Mouse (Mus musculus): Measurements from ENCODE around the gene Rftn1. TPM values are rescaled to one million over a fixed set of nuclear protein-coding genes. Genes with fewer than 3 reads are reported as not detected.

Gene Rftn1
- polyA plus RNA-seq, 1 experiment = 67.4 TPM

DNA sequence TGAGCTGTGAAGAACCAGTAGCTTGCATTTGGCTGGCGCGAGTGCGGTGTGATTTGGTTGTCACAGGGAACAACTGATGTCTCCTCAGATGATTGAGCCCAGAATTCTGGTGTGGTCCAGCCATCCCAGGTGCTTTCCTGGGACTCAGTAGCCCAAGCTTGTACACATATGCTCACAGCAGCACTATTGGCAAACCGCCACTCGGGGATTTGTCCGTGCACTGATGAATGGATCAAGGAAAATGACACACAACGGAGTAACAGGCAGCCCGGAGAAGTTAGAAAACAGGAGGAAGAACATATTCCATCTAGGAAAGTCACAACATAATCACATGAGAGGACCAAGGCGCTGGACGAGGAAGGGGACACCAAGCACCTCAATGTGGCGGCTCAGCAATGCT, 42.3 kb upstream of the Rftn1 start:
- no peak overlapping the region for H3K4me3 ChIP-seq (ENCODE audit: extremely low read depth, insufficient read depth, insufficient read length)
- DNase-seq (ENCODE audit: low read depth in 1 of 2, low spot score in 2 of 2) = no peak
- H3K4me1 ChIP-seq (ENCODE audit: control insufficient read depth, insufficient read depth, insufficient read length) = no peaks in the 10 kb centered on the region
- no peak overlapping the region for H3K27ac ChIP-seq (ENCODE audit: insufficient read depth, low read length)
- H3K36me3 ChIP-seq (ENCODE audit: control insufficient read depth, insufficient read depth, low read length) = no peaks in the 10 kb centered on the region
- TF ChIP-seq POLR2A (IDR thresholded peaks at IDR 0.05; ENCODE audit: low read depth, low read length) = no peak
- no peak for TF ChIP-seq CTCF (IDR thresholded peaks at IDR 0.05; ENCODE audit: extremely low read depth, insufficient read depth, insufficient read length, insufficient replicate concordance)
- H3K27me3 ChIP-seq (ENCODE audit: control insufficient read depth, insufficient read depth, low read length) = no peaks in the 10 kb centered on the region
- 91% methylated on average over 11 of the region's 11 CpGs for WGBS

DNA sequence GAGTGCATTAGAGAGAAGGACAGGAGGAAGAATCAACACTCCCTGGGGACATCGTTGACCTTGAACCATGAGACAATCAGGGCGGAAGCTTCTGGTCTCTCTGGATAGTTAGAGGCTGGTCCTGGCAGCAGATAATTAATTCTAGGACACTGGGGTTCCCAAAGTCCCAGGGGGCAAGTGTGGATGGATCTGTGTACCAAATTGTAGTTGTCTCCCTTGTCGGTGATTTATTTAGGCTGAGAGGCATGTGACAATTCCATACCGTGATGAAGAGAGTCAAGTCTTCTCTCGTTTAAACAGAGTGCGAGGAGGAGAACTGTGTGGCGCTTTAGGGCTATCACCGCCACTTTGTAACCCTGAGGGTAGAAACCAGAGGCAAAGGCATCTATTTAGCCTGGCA, 40.7 kb upstream of the Rftn1 start:
- H3K27me3 ChIP-seq (ENCODE audit: control insufficient read depth, insufficient read depth, low read length) = no peaks in the 10 kb centered on the region
- TF ChIP-seq POLR2A (IDR thresholded peaks at IDR 0.05; ENCODE audit: low read depth, low read length) = no peak
- TF ChIP-seq CTCF (IDR thresholded peaks at IDR 0.05; ENCODE audit: extremely low read depth, insufficient read depth, insufficient read length, insufficient replicate concordance) = no peak
- WGBS = 93% methylated on average over 8 of the region's 8 CpGs
- no peaks in the 10 kb centered on the region for H3K4me1 ChIP-seq (ENCODE audit: control insufficient read depth, insufficient read depth, insufficient read length)
- no peaks in the 10 kb centered on the region for H3K36me3 ChIP-seq (ENCODE audit: control insufficient read depth, insufficient read depth, low read length)
- DNase-seq (ENCODE audit: low read depth in 1 of 2, low spot score in 2 of 2) = no peak
- H3K27ac ChIP-seq (ENCODE audit: insufficient read depth, low read length) = no peak overlapping the region
- no peak overlapping the region for H3K4me3 ChIP-seq (ENCODE audit: extremely low read depth, insufficient read depth, insufficient read length)

DNA sequence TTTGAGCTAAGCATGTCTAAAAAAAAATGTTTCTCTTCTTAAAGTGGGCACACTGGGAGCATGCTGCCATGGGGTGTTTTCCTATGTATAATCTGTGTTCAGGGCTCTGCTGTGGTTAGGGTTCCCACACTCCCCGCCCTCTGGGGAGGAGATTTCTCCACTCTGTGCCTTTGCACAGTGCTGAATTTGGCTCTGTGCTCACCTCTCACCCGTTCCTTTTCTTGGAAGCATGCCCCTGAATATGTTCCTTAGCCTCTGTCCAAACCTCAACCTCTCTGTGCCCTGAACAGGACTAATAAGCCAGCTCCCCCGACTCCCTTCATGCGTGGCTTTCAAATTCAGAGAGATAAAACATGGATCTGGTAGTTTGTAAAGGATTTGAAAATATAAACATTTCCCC, 39.1 kb upstream of the Rftn1 start:
- Histone ChIP-seq H3K36me3 (ENCODE audit: control insufficient read depth, insufficient read depth, low read length) (no peaks in the 10 kb centered on the region), H3K27me3 (ENCODE audit: control insufficient read depth, insufficient read depth, low read length) (no peaks in the 10 kb centered on the region), H3K27ac (ENCODE audit: insufficient read depth, low read length) (no peak overlapping the region), H3K4me1 (ENCODE audit: control insufficient read depth, insufficient read depth, insufficient read length) (no peaks in the 10 kb centered on the region), H3K4me3 (ENCODE audit: extremely low read depth, insufficient read depth, insufficient read length) (no peak overlapping the region)
- DNase-seq (ENCODE audit: low read depth in 1 of 2, low spot score in 2 of 2) = no peak
- WGBS = 68% methylated on average over 4 of the region's 4 CpGs
- TF ChIP-seq CTCF (IDR thresholded peaks at IDR 0.05; ENCODE audit: extremely low read depth, insufficient read depth, insufficient read length, insufficient replicate concordance) (no peak), POLR2A (IDR thresholded peaks at IDR 0.05; ENCODE audit: low read depth, low read length) (no peak)

DNA sequence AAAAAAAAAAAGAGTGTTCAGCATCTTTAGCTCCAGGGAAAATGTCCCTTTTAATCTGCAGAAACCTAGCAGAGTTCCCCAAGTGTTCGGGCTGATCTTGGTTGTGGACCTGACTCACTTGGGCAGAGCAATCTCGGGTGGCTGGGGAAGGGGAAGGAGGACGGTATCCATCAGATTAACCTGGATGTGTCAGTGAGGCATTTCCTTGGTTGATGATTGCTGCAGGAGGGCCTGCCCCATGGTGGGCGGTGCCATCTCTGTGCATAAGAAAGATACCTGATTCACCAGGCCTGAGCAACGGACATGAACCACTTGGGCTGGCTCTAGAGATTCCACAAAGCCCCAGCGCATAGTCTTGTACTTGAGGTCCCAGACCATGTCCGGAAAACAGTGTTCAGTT, 36.9 kb upstream of the Rftn1 start:
- no peak for TF ChIP-seq CTCF (IDR thresholded peaks at IDR 0.05; ENCODE audit: extremely low read depth, insufficient read depth, insufficient read length, insufficient replicate concordance)
- TF ChIP-seq POLR2A (IDR thresholded peaks at IDR 0.05; ENCODE audit: low read depth, low read length) = no peak
- H3K4me1 ChIP-seq (ENCODE audit: control insufficient read depth, insufficient read depth, insufficient read length) = no peaks in the 10 kb centered on the region
- 84% methylated on average over 7 of the region's 7 CpGs for WGBS
- no peaks in the 10 kb centered on the region for H3K36me3 ChIP-seq (ENCODE audit: control insufficient read depth, insufficient read depth, low read length)
- no peak overlapping the region for H3K4me3 ChIP-seq (ENCODE audit: extremely low read depth, insufficient read depth, insufficient read length)
- no peak for DNase-seq (ENCODE audit: low read depth in 1 of 2, low spot score in 2 of 2)
- H3K27ac ChIP-seq (ENCODE audit: insufficient read depth, low read length) = no peak overlapping the region
- H3K27me3 ChIP-seq (ENCODE audit: control insufficient read depth, insufficient read depth, low read length) = no peaks in the 10 kb centered on the region

DNA sequence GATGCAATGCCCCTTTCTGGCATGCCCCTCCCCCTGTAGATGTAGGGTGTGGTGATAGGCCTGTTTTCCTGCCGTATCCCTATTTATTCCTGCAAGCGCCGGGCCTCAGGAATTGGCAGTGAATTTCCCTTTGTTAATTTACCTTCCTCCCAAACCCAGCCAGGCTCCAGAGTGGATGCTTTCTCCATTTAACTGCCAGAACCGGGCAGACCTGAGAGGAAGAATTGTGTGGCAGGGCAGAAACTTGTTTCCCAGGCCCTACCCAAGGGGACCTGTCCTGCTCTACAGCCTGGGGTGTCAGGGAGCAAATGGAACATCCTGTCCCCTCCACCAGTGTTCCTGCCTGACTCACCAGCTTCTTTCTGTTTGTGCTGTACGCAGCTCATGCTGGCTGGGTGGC, 34.2 kb upstream of the Rftn1 start:
- H3K27ac ChIP-seq (ENCODE audit: insufficient read depth, low read length) = no peak overlapping the region
- no peak for DNase-seq (ENCODE audit: low read depth in 1 of 2, low spot score in 2 of 2)
- H3K4me1 ChIP-seq (ENCODE audit: control insufficient read depth, insufficient read depth, insufficient read length) = no peaks in the 10 kb centered on the region
- no peak for TF ChIP-seq POLR2A (IDR thresholded peaks at IDR 0.05; ENCODE audit: low read depth, low read length)
- no peak for TF ChIP-seq CTCF (IDR thresholded peaks at IDR 0.05; ENCODE audit: extremely low read depth, insufficient read depth, insufficient read length, insufficient replicate concordance)
- 86% methylated on average over 5 of the region's 5 CpGs for WGBS
- no peaks in the 10 kb centered on the region for H3K27me3 ChIP-seq (ENCODE audit: control insufficient read depth, insufficient read depth, low read length)
- H3K4me3 ChIP-seq (ENCODE audit: extremely low read depth, insufficient read depth, insufficient read length) = no peak overlapping the region
- H3K36me3 ChIP-seq (ENCODE audit: control insufficient read depth, insufficient read depth, low read length) = no peaks in the 10 kb centered on the region

DNA sequence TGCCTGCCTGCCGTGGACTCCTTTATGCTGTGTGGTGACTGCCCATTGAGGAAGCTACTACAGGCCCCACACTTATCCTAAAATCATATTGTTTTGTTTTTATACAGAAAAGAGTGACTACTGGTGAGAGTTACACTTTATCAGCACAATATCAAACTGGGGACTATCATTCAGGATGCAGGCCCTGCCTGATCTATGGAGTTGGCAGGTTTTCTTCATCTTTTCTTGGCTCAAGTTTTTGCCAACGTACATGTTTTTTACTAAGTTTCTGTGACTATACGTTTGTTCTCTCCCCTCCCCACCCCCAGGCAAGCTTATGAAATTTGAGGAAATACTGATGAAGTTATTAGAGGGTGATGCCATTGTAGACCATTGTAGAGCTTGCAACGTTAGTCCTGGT, 27.5 kb upstream of the Rftn1 start:
- no peaks in the 10 kb centered on the region for H3K4me1 ChIP-seq (ENCODE audit: control insufficient read depth, insufficient read depth, insufficient read length)
- 74% methylated on average over 4 of the region's 4 CpGs for WGBS
- TF ChIP-seq POLR2A (IDR thresholded peaks at IDR 0.05; ENCODE audit: low read depth, low read length) = no peak
- no peak overlapping the region for H3K4me3 ChIP-seq (ENCODE audit: extremely low read depth, insufficient read depth, insufficient read length)
- H3K27me3 ChIP-seq (ENCODE audit: control insufficient read depth, insufficient read depth, low read length) = no peaks in the 10 kb centered on the region
- no peak for DNase-seq (ENCODE audit: low read depth in 1 of 2, low spot score in 2 of 2)
- no peak overlapping the region for H3K27ac ChIP-seq (ENCODE audit: insufficient read depth, low read length)
- no peaks in the 10 kb centered on the region for H3K36me3 ChIP-seq (ENCODE audit: control insufficient read depth, insufficient read depth, low read length)

DNA sequence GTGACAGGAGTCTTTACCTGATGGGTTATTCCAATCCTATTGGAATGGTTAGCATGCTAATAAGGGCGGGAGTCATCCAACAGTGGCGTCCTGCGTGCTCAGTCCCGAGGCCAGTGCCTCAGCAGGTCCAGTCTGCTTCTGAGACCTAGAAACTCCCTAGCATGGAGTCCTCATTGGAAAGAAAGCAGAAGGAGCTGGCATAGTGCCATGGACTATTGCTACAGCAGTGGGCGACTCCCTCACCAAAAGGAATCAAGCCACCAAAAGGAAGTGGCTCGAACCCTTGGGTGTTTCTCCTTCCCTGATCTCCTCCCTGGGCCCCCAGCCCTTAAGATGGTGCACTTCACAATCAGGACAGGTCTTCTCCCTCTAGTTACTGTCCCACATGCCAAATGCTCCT, 24.6 kb upstream of the Rftn1 start:
- WGBS = 75% methylated on average over 6 of the region's 6 CpGs
- no peaks in the 10 kb centered on the region for H3K27me3 ChIP-seq (ENCODE audit: control insufficient read depth, insufficient read depth, low read length)
- H3K27ac ChIP-seq (ENCODE audit: insufficient read depth, low read length) = no peak overlapping the region
- no peak for DNase-seq (ENCODE audit: low read depth in 1 of 2, low spot score in 2 of 2)
- H3K36me3 ChIP-seq (ENCODE audit: control insufficient read depth, insufficient read depth, low read length) = no peaks in the 10 kb centered on the region
- TF ChIP-seq POLR2A (IDR thresholded peaks at IDR 0.05; ENCODE audit: low read depth, low read length) (no peak), CTCF (IDR thresholded peaks at IDR 0.05; ENCODE audit: extremely low read depth, insufficient read depth, insufficient read length, insufficient replicate concordance) (no peak)
- H3K4me3 ChIP-seq (ENCODE audit: extremely low read depth, insufficient read depth, insufficient read length) = no peak overlapping the region
- no peaks in the 10 kb centered on the region for H3K4me1 ChIP-seq (ENCODE audit: control insufficient read depth, insufficient read depth, insufficient read length)

Measured in spleen, adult 2 months (tissue).